Mouse (Mus musculus) left cerebral cortex, postnatal 4 days (tissue): ENCODE results near the gene Klf3. TPM values are rescaled to one million over a fixed set of nuclear protein-coding genes. Genes with fewer than 3 reads are reported as not detected.
A peak's percentile ranks its signal among the peaks of the same experiment; 100 is the strongest.

Source experiments
- DNase-seq: peaks from one replicate; pipeline ENCODE4 v3.0.0-alpha.2; 2022
- intact Hi-C: fragments of 180-260 bp; cut with DNase I; formaldehyde crosslinking; loops from one replicate; pipeline ENCODE4 v1.15.1; 2025
- total RNA-seq, 2 experiments: library from RNA; stranded (reverse); gene quantifications; 2 replicates each; pipeline ENCODE4 v1.2.3; 2021

Gene Klf3
- total RNA-seq, 2 experiments from 2014 or later: 29.4 to 32.5 TPM

- intact Hi-C loops: no loop called here
- no peak for DNase-seq
Observed at GRCm38 (mm10) chr5:64828314-64828713, 25.1 kb downstream of the Klf3 start.

- intact Hi-C loops: no loop called here
- DNase-seq: no peak
Observed at GRCm38 (mm10) chr5:64829606-64830005, 26.4 kb downstream of the Klf3 start.

DNA sequence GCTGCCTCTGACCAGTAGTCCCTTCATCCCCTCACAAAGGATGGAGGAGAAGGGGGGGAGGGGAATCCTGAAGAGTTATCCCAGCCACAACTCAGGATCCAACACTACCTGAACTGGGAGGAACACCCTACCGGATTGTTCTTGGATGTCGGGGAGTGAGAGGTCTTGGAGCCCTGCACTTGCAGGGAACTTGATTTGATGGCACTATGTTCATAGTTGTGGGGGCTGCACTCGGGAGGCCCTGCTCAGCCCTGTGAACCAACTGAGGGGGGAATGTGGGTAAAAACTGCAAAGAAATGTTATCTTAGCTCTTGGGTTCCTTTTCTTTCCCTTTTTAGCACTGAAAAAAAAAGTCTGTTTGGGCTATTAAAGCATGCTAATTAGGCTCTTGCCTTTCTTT lies 27.6 kb downstream of the Klf3 start:
- DNase-seq: no peak
- intact Hi-C loops: no loop called here

DNA sequence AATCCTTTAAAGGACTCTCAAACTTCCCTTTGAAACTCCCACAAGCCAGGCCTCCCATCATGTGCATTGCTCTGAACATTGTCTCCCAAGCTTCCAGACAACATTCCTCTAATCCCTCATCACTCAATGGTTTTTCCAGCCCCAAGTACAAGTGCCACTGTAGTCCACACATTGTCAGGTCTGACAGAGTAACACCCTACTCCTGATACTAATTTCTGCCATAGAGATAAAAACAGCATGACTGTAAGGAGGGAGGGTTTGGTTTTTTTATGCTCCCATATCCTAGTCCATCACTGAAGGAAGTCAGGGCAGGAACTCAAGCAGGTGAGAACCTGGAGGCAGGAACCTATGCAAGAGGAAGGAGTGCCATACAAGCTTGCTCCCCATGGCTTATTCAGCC lies 30.2 kb downstream of the Klf3 start:
- DNase-seq: no peak
- intact Hi-C loops: no loop called here

DNA sequence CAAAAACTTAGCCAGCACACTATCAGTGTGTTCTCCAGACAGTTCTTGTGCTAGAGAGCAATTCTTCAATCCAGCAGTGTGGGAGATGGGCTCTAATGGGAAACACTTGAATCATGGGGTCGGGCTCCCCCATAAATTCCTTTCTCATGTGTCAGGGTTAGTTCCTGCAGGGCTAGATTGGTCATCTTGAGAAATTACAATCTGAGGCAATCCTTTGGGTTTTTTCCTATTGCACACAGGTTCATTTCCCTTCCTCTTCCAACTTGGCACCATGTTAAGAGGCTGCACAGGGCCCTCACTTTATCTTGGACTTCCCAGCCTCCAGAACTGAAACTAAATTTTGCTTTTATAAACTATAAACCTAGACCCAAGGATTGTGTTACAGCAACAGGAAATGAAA lies 31.0 kb downstream of the Klf3 start:
- DNase-seq: no peak
- intact Hi-C loops: no loop called here

- DNase-seq: no peak
- intact Hi-C loops: no loop called here
Observed at GRCm38 (mm10) chr5:64835295-64835694, 32.1 kb downstream of the Klf3 start.

GRCm38 (mm10) chr5:64839016-64839599 lies 35.9 kb downstream of the Klf3 start:
- no peak for DNase-seq
- intact Hi-C loops: no loop called here

GRCm38 (mm10) chr5:64840087-64840486 lies 36.9 kb downstream of the Klf3 start:
- DNase-seq: peak; percentile 65
- intact Hi-C loops: no loop called here

DNA sequence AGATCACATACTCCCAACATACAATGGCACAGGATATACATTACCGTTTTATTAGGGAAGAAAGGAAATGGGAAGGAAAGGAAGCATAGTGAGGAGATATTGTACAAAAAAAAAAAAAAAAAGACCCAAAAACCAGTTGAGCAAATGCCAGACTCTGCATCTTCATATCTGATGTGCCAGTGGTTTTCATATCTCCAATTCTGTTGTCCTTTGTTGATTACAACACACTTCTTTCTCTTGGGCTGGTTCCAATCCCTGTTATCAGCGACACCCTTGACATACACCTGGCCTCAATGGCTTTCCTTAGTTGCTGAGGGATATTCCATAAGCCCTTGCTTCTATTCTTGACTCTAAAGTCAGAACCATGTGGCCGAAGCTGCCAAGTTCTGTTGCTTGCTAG lies 41.4 kb downstream of the Klf3 start:
- no peak for DNase-seq
- intact Hi-C loops: no loop called here

DNA sequence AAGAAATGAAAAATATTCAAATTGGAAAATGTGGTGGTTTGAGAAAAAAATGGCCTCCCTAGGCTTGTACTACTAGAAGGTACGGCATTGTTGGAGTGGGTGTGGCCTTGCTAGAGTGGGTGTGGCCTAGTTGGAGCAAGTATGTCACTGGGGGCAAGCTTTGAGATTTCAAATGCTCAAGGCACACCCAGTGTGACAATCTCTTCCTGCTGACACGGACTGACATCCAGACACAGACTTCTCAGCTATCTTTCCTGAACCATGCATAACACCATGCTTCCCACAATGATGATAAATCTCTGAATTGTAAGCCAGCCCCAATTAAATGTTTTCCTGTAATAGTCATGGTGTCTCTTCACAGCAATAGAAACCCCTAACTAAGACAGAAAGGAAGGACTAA lies 44.1 kb downstream of the Klf3 start:
- intact Hi-C loops: no loop called here
- DNase-seq: no peak

- intact Hi-C loops: no loop called here
- no peak for DNase-seq
Observed at GRCm38 (mm10) chr5:64849892-64850291, 46.7 kb downstream of the Klf3 start.

DNA sequence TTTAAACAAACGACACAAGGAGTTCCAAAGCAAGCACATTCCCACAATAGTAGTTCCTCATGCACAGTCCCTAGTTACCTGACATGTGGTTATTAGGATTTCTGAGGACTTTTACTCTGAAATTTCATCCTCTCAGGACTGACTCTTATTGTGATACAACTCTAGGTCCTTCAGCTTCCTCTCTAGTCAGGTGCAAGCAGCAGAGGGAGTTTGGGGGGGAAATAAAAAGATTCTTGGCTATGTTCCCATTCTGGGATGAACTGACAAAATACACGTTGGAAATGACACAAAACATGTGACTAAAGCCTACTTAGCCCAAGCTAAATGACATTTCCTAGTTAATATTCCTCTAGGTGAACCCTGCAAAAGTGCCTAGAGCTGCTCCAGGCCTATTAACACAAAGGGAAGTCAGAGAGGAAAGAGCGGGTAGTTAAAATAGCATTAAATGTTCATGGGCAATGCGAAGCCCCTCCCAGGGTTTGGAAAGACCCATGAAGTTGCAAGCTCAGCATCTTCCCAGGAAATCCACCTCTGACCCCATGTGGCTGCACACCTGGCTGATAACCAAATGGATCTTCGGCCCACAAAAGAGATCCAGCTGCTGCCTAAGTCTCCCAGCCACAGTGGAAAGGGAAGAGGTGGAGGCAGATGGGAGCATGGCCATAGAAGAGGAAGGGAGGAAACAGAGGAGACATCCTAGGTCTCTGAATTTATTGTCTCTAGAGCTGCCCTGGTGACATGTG lies 49.6 kb downstream of the Klf3 start:
- no peak for DNase-seq
- intact Hi-C loops: no loop called here

GRCm38 (mm10) chr5:64853421-64853820 lies 50.2 kb downstream of the Klf3 start:
- intact Hi-C loops: no loop called here
- DNase-seq: no peak

DNA sequence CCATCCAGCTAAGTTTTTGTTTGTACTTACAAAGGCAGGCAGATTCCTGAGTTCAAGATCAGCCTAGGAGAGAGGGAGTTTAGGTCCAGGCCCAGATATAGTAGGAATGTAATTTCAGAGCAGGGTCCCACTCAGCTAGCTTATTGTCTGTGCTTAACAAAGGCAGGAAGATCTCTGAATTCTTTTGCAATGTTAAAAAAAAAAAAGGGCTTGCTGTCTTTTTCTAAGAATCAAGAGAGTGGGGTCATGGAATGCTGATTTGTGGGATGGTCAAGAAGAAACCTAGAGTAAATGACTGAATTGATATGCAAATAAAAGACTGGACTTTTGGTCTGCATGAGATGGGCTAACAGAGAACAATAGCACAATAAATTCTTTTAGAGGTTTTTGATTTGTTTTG lies 52.0 kb downstream of the Klf3 start:
- no peak for DNase-seq
- intact Hi-C loops: no loop called here

DNA sequence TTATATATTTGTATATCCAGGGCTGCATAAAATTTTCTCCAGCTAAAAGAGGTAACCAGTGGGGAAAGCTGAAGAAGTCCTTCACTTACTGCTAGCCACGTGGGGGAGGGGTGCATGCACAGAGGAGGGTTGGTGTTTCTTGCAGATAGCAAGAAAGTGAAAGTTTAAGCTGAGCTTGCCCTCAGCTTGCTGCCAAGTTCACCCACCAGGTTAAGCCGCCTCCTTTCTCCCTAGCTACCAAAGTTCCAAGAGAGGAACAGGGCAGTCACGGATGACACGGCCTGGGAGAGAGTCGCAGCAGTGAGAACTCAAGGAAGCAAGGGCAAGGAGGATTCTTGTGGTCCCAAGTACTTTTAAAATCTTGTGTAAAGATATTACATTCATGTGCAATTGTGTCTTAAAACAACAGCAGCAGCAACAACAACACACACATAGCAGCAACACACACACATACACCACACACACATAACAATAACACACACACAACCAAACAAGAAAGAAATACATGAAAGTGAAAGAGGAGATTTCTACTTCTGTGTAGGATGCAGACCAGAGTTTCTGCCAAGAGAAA lies 57.8 kb downstream of the Klf3 start:
- no peak for DNase-seq
- intact Hi-C loops: loop anchor here (5.0 kb wide), 1 partner anchor 479 kb away; no protein-coding TSS in a partner anchor

GRCm38 (mm10) chr5:64861471-64862199 lies 58.4 kb downstream of the Klf3 start:
- intact Hi-C loops: loop anchor here (5.0 kb wide), 1 partner anchor 479 kb away; no protein-coding TSS in a partner anchor
- peak; percentile 48 for DNase-seq

GRCm38 (mm10) chr5:64862269-64862668 lies 59.1 kb downstream of the Klf3 start:
- intact Hi-C loops: loop anchor here (5.0 kb wide), 1 partner anchor 480 kb away; no protein-coding TSS in a partner anchor
- DNase-seq: peak; percentile 58

GRCm38 (mm10) chr5:64864699-64865108 lies 61.5 kb downstream of the Klf3 start:
- intact Hi-C loops: loop anchor here (5.0 kb wide), 1 partner anchor 482 kb away; no protein-coding TSS in a partner anchor
- no peak for DNase-seq

DNA sequence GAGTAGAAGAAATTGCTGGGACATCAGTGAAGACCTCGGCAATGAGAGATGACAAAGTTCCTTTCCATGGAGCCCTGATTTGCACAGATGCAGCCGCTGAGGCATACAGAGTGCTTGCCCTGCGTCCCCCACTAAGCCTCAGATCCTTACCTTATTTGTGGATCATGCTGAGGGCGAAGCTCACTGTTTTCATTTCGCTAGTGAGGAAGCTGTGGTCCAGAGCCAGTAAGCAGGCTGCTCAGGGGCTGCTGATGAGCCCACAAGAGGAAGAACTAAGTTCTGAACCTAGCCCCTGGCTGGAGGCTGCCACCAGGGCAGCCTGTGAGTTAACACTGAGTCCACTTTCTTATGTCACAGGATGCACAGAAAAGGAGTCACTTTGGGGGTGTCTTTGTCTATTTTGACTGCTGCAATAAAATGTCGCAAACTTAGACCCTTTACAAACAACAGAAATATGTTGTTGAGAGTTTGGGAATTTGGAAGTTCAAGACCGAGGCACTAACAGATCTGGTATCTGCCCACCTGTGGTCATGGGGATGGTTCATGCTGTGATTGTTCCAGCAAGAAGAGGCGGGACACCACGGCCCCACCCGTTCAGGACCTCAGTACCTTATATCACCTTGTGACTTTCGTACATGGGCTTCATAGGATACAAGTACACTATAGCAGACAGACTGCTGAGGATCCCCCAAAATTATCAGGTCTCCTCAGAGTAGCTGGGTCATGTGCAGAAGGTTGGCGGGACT lies 62.2 kb downstream of the Klf3 start:
- intact Hi-C loops: no loop called here

DNA sequence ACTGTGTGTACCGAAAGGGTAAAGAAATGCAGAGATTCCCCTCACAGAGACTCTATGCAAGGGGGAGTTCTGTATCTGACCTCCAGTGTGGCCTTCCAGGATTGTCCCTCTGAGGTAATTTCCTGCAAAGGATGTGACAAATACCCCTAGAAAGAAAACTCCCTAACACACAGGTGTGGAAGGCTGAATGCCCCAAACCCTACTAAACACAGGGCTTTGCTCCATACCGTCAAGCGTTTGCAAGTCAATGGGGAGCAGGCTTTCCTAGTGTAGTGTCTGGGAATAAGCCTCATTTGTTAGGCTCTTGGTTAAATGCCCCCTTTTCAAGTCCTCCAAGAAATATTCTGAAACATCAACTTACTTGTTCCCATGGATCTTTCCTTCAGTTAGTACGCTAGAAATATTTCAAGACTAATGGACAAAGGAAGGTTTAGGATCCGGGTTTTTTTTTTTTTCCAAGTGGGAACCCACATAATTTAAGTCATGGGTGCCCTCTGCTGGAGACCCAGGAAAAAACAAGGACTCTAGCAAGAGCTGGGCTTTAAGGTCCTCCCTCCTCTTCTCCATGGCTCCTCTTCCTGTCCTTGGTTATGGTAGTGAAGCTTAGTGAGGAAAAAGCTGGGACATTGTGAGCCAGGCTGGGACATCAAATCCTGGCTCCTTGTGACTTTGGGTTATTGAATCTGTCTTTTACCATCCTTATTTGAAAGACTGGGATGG lies 63.3 kb downstream of the Klf3 start:
- intact Hi-C loops: no loop called here
- DNase-seq: peak; percentile 89

More for the DNA sequence above, 62.2 kb downstream of the Klf3 start:
- no peak for DNase-seq
